Mouse (Mus musculus): ENCODE measurements at regions not wholly inside any gene's neighbourhood (a gene's known extent, or its start where the extent isn't known, plus 50 kb on each side); places are given as distances from the start of the nearest gene placed in this dataset.

DNA sequence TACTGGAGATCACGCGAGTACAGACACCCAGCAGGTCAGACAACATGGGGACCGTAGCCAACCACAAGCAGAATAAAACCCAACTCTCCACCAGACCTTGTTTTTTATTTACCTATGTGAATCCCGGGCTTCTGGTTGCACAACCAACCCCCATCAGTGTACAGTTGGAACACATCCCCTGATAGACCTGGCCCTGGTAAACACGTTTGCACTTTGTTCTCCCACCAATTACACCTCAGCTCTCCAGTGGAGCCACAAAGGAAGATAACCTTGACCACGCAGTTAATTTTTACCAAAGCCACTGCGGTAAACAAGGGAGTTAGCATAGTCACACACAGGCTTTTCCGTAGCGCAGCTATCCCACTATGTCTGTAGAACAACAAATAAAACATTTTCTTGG lies 254.6 kb upstream of the Dio3 start:
- TF ChIP-seq CTCF (IDR thresholded peaks at IDR 0.05; ENCODE audit: low read depth) = no peak
- peak; percentile 82 for TF ChIP-seq EP300 (IDR thresholded peaks at IDR 0.05; ENCODE audit: low read depth)

Measured in liver, postnatal 0 days (tissue).